In the genomic region with DNA sequence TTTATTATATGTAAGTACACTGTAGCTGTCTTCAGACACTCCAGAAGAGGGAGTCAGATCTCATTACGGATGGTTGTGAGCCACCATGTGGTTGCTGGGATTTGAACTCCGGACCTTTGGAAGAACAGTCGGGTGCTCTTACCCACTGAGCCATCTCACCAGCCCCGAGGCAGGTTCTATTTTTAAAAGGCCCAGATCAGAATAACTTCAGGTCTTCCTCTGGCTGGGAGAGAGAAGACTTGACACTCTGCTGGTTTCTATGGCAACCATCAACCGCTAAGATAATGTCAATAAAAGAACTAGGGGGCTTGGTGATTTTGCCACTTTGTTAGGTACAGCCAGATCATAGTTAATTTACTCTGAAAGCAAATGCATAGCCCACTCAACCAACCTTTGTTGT, we compare ENCODE assay signal across 7 mouse cellular contexts. TPM values are rescaled to one million over a fixed set of nuclear protein-coding genes. Genes with fewer than 3 reads are reported as not detected.
A peak's percentile ranks its signal among the peaks of the same experiment; 100 is the strongest.
DNase-seq lines count a peak whose midpoint lies in the region; ATAC-seq and TF ChIP-seq lines count a peak whose summit lies in the region.
"Not testable (repeated sequence)": the region's sequence is repeated elsewhere in the genome, so short reads cannot be mapped to it uniquely, and the experiment has no call there.

No protein-coding gene starts in this region.

- H3K27me3 ChIP-seq in G1E (ENCODE audit: insufficient read depth, low read length), result peaks cover 12% of the 10 kb centered on the region
- H3K27me3 ChIP-seq in forebrain, embryonic 15.5 days; lung, postnatal 0 days (replicated peaks; ENCODE audit: insufficient read depth, low read length); midbrain, embryonic 16.5 days (ENCODE audit: control insufficient read depth, insufficient read depth, low read depth, low read length): not testable (repeated sequence)

- 76% methylated on average over 5 of the region's 5 CpGs for WGBS in forebrain, embryonic 15.5 days
- WGBS in lung, postnatal 0 days, result 56% methylated on average over 4 of the region's 5 CpGs
- WGBS in midbrain, embryonic 16.5 days, result 55% methylated on average over 4 of the region's 5 CpGs

- not testable (repeated sequence) for DNase-seq in G1E (ENCODE audit: low spot score); lung, postnatal 0 days (ENCODE audit: low spot score)
- peak; percentile 82 for DNase-seq in R1 (ENCODE audit: low read depth, low spot score)
- DNase-seq in embryo, embryonic 10.5 days (ENCODE audit: low spot score), result peak; percentile 10
- peak; percentile 19 for DNase-seq in heart, adult 11 months

- TF ChIP-seq EP300 in lung, postnatal 0 days (IDR thresholded peaks at IDR 0.05), result not testable (repeated sequence)

- not testable (repeated sequence) for H3K36me3 ChIP-seq in G1E (replicated peaks); forebrain, embryonic 15.5 days; lung, postnatal 0 days (ENCODE audit: insufficient read depth, low read length); midbrain, embryonic 16.5 days (ENCODE audit: control insufficient read depth, insufficient read depth, low read length)

- not testable (repeated sequence) for H3K9ac ChIP-seq in forebrain, embryonic 15.5 days (replicated peaks); lung, postnatal 0 days (replicated peaks; ENCODE audit: low read depth); midbrain, embryonic 16.5 days (ENCODE audit: low read depth, low read length)

- H3K4me1 ChIP-seq in G1E (ENCODE audit: insufficient read depth, low read depth, low read length), result peaks cover 84% of the 10 kb centered on the region
- not testable (repeated sequence) for H3K4me1 ChIP-seq in forebrain, embryonic 15.5 days; lung, postnatal 0 days (ENCODE audit: insufficient read depth, low read depth, low read length); midbrain, embryonic 16.5 days (ENCODE audit: control insufficient read depth, insufficient read depth, low read length)

- not testable (repeated sequence) for TF ChIP-seq CTCF in G1E (IDR thresholded peaks at IDR 0.05; ENCODE audit: low read depth, low read length); lung, postnatal 0 days (IDR thresholded peaks at IDR 0.05)

- H3K9me3 ChIP-seq in G1E (replicated peaks); forebrain, embryonic 15.5 days; lung, postnatal 0 days (ENCODE audit: low read length); midbrain, embryonic 16.5 days (replicated peaks; ENCODE audit: control insufficient read depth, low read length, poor library complexity, severe bottlenecking): not testable (repeated sequence)

- H3K4me2 ChIP-seq in forebrain, embryonic 15.5 days (replicated peaks); midbrain, embryonic 16.5 days (ENCODE audit: low read length): not testable (repeated sequence)
- 0 out of 2 replicates have a peak overlapping the region, but pooled peaks have one; percentile 5 for H3K4me2 ChIP-seq in lung, postnatal 0 days (replicated peaks; ENCODE audit: low read depth, low read length)

- not testable (repeated sequence) for ATAC-seq in G1E (ENCODE audit: extremely low read depth, insufficient number of reproducible peaks, low FRiP score, poor library complexity, severe bottlenecking); lung, postnatal 0 days
- 0 out of 2 replicates have a peak, but pooled peaks have one; percentile 36 for ATAC-seq in forebrain, embryonic 15.5 days (replicated peaks)
- peak; percentile 54 for ATAC-seq in midbrain, embryonic 16.5 days

- not testable (repeated sequence) for H3K27ac ChIP-seq in forebrain, embryonic 15.5 days (replicated peaks); lung, postnatal 0 days (ENCODE audit: low read length)
- 0 out of 2 replicates have a peak overlapping the region, but pooled peaks have one; percentile 19 for H3K27ac ChIP-seq in midbrain, embryonic 16.5 days (ENCODE audit: low read length)

- peak overlapping the region; percentile 56; the same call in 1 of the 2 replicates for H3K4me3 ChIP-seq in G1E (ENCODE audit: low read depth, low read length)
- not testable (repeated sequence) for H3K4me3 ChIP-seq in forebrain, embryonic 15.5 days; lung, postnatal 0 days (ENCODE audit: low read depth, low read length); midbrain, embryonic 16.5 days (ENCODE audit: low read depth, low read length)

RNA-seq across cellular contexts. Expression of a gene that starts 19.3 kb away (rescaled TPM):
- 72.8 and 72.9 TPM in 2 replicates for total RNA-seq in G1E (2014; fragmentation: Nextera tagmentation)
- 110 and 127 TPM in 2 replicates for total RNA-seq in G1E (2017)
- polyA plus RNA-seq in G1E (2012), result 11.9 and 12.3 TPM in 2 replicates
- polyA plus RNA-seq in forebrain, embryonic 15.5 days (2015; fragmentation: Nextera tagmentation; extraction: Ambion mirVana), result 101 and 116 TPM in 2 replicates
- 52.8 and 54.1 TPM in 2 replicates for polyA plus RNA-seq in lung, postnatal 0 days (2015; fragmentation: Nextera tagmentation; extraction: Ambion mirVana)
- 172 and 179 TPM in 2 replicates for polyA plus RNA-seq in midbrain, embryonic 16.5 days (2015; fragmentation: Nextera tagmentation; extraction: Ambion mirVana)
